Mouse (Mus musculus) forebrain, embryonic 10.5 days (tissue): ENCODE results near the gene Olfr1160. TPM values are rescaled to one million over a fixed set of nuclear protein-coding genes. Genes with fewer than 3 reads are reported as not detected.
"Not testable (repeated sequence)": the region's sequence is repeated elsewhere in the genome, so short reads cannot be mapped to it uniquely, and the experiment has no call there.

ENCODE experiments used
- DNase-seq: peaks from one replicate; pipeline ENCODE4 v3.0.0-alpha.2; 2017; ENCODE audit warnings: low spot score; ENCODE audit errors: extremely low spot score
- H3K27ac ChIP-seq: fragments of 300-500 bp; sonication (generic); 2 replicates; pipeline ENCODE4 v1.5.1; 2016; ENCODE audit warnings: mild to moderate bottlenecking
- H3K27me3 ChIP-seq: fragments of 300-500 bp; sonication (generic); 2 replicates; pipeline ENCODE4 v1.6.1; 2016; ENCODE audit warnings: mild to moderate bottlenecking; ENCODE audit not compliant: poor library complexity, severe bottlenecking
- H3K36me3 ChIP-seq: fragments of 300-500 bp; sonication (generic); replicated peaks from 2 replicates; pipeline ENCODE4 v1.6.1; 2016; ENCODE audit warnings: mild to moderate bottlenecking, moderate library complexity
- H3K4me1 ChIP-seq: fragments of 300-500 bp; sonication (generic); 2 replicates; pipeline ENCODE4 v1.6.1; 2016
- H3K4me3 ChIP-seq: fragments of 300-500 bp; sonication (generic); 2 replicates; pipeline ENCODE4 v1.5.1; 2016; ENCODE audit warnings: mild to moderate bottlenecking, moderate library complexity
- H3K9me3 ChIP-seq: fragments of 300-500 bp; sonication (generic); 2 replicates; pipeline ENCODE4 v1.6.1; 2016; ENCODE audit warnings: mild to moderate bottlenecking, moderate library complexity
- WGBS: fragments of 180-500 bp; shearing (Covaris S2); methylation state at CpG from one replicate; pipeline ENCODE4 v1.1.7; 2016; 5-methylcytosine and 5-hydroxymethylcytosine counted together
- polyA plus RNA-seq: library from polyadenylated mRNA; unstranded; fragments of >200 nt; fragmentation: Nextera tagmentation; extraction: Ambion mirVana; gene quantifications from 2 replicates; pipeline ENCODE4 v1.2.1, GENCODE M21; 2016

Olfr1160 gene
- polyA plus RNA-seq, result not detected in 2 replicates

DNA sequence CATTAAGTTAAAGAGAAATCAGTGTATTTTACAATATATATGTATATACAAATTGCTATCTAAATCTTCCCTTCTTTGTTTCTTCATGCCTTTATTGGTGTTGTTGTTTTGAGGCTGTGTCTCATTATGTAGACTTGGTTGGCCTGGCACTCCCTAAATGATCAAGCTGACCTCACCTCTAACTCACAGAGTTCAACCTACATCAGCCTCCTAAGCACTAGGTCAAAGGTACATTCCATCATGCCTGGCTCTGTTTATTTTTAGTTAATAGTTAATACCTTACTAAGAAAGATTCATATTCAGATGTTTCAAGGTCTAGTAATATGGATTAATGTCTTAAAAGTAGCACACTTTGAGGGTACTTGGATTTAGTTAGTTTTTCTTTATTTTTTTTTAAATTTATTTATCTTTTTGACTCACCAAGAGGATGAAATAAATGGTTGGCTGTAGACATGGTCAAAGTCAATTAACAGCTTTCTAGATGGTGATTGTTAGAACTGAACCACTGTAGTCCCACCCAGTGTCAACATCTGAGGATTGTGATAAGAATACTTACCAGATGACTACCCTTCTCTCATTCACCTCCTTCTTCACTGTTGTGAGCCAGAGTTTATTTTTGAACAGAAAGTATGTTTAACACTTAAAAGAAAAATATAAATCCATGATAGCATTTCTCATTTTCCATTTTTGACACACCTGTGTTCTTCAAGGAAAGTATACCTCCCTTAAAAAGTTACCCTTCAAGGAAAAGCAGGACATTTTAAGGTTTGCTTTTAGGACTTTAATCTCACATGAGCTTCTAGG, at the start of gene Olfr1160:
Olfr1160 (minus strand) TSS at position 754 of the 804 bp plus-strand sequence.
- Histone ChIP-seq H3K4me3 (no peak within 1 kb of the TSS), H3K36me3 (no peaks in the 10 kb centered on the region), H3K27ac (no peak within 1 kb of the TSS), H3K9me3 (no peaks in the 10 kb centered on the region), H3K27me3 (no peaks in the 10 kb centered on the region), H3K4me1 (no peaks in the 10 kb centered on the region)
- no peak for DNase-seq

DNA sequence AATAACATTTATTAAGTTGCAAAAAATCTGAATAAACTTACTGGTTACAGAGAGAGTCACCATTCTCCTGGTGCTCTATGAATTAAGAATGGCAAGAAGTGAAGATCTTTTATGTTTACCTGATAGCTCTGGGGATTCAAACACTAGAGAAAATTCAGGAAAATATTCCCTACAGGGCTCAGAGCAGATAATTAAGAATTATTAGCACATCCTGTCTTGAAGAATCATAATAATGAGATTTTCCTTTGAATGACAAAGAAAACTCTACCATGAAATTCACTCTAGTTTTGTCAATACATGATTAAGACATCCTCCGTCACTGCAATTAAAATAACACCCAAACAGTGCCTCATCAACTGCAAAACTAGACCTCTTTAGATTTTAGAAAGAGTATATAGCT, 43.0 kb upstream of the Olfr1160 start, which contains the start of gene Olfr1162:
Olfr1162 (minus strand) TSS at position 101 of the 400 bp plus-strand sequence.
- no peaks in the 10 kb centered on the region for H3K27me3 ChIP-seq
- H3K4me1 ChIP-seq, result no peaks in the 10 kb centered on the region
- 93% methylated on average over 1 of the region's 1 CpGs for WGBS
- H3K27ac ChIP-seq, result no peak within 1 kb of the TSS
- H3K9me3 ChIP-seq, result no peaks in the 10 kb centered on the region
- H3K36me3 ChIP-seq, result no peaks in the 10 kb centered on the region
- H3K4me3 ChIP-seq, result no peak within 1 kb of the TSS
- DNase-seq, result no peak

DNA sequence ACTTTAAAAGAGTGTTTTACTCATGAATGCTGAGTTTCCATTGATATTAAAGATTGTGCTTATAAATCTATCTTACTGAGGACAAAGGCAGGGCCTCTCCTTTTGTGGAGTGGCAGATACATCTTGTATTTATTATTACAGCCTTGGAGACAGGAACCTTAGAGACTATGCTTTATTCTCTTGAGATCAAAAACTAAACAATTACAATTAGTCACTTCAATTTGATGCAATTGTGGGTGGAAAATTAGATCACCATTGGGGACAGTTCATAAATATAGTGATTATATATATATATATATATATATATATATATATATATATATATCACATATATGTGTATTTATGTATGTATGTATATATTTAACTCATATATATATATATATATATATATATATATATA, 29.5 kb upstream of the Olfr1160 start, which contains the start of gene Olfr73:
Olfr73 (minus strand) TSS at position 101 of the 400 bp plus-strand sequence.
- Histone ChIP-seq H3K36me3 (no peaks in the 10 kb centered on the region), H3K4me3 (no peak within 1 kb of the TSS), H3K4me1 (no peaks in the 10 kb centered on the region), H3K27ac (no peak within 1 kb of the TSS), H3K27me3 (no peaks in the 10 kb centered on the region), H3K9me3 (no peaks in the 10 kb centered on the region)
- DNase-seq, result no peak

DNA sequence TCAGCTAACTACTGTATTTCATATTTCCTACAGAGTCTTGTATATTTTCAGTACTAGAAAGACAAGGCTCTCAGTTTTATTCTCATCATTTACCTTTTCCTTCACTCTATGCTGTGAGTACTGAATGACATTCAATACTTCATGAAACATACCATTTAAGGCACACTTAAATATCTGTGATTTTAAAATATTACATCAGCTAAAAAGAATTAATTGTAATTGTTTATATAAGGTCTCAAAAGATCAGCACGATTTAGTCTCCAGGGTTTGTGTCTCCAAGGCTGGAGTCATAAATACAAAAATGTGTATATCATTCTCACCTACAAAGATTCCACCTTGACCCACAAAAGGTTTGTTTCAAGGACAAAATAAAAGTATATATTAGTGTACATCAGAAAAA, 14.4 kb upstream of the Olfr1160 start, which contains the start of gene Olfr1161:
Olfr1161 (plus strand) TSS at position 301 of the 400 bp plus-strand sequence.
- not testable (repeated sequence) for DNase-seq, H3K9me3 ChIP-seq, H3K36me3 ChIP-seq, H3K27ac ChIP-seq, H3K4me1 ChIP-seq, H3K27me3 ChIP-seq, H3K4me3 ChIP-seq
- 88% methylated on average over 1 of the region's 1 CpGs for WGBS

DNA sequence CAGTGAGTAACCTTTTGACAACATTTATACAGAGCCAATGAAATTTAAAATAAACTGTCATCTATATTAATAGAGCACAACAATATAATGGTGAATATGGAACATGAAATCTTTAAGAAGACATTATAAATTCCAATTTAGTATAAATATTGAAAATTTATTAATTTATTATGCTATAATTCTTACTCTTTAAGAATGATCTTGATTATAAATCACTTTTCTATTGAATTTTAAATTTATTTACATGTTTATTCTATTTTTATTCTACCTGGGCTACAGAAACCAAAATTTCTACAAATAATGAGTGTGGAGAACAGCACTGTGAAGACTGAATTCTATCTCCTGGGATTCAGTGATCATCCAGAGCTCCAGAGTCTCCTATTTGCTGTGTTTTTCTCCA, 18.3 kb downstream of the Olfr1160 start, which contains the start of gene Olfr1158:
Olfr1158 (plus strand) TSS at position 301 of the 400 bp plus-strand sequence.
- no peaks in the 10 kb centered on the region for H3K4me1 ChIP-seq
- H3K27ac ChIP-seq, result no peak within 1 kb of the TSS
- no peaks in the 10 kb centered on the region for H3K27me3 ChIP-seq
- no peaks in the 10 kb centered on the region for H3K36me3 ChIP-seq
- H3K4me3 ChIP-seq, result no peak within 1 kb of the TSS
- no peak for DNase-seq
- H3K9me3 ChIP-seq, result no peaks in the 10 kb centered on the region

DNA sequence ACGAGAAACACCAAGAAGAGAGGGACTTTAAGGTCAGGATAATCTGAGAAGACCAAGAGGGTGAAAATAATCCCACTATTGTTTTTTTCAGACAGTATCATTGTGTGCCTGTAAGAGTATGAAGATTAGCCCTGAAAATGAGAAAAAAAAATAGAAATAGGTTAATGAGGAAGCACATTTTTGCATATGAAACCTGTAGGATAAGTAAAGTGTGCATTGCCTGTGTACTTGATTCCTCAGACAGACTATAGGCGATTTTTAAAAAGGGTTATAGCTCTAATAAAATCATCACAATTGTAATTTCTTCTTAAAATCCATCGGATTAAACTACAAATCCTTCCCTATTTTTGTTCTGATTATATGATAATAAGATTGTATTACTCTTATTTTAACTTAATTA, 33.5 kb downstream of the Olfr1160 start, which contains the start of gene Olfr74:
Olfr74 (minus strand) TSS at position 101 of the 400 bp plus-strand sequence.
- Histone ChIP-seq H3K27me3 (no peaks in the 10 kb centered on the region), H3K36me3 (no peaks in the 10 kb centered on the region)
- 84% methylated on average over 3 of the region's 3 CpGs for WGBS

DNA sequence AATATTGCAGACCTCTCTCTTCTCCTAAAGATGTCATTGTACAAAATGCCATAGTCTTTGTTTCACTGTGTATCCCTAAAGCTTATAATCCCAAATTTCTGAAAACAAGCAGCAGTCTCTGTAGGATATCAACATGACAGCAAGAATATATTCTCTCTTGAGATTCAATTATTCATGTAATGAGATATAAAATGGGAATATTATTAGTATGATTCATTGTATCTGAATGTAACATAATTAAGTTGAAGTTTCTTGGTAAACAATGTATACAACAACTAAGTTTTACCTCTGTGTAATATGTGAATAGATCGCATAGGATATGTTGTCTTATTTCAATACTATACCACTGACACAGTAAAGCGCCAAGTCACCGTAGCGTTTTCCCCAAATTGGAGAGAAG, 39.9 kb downstream of the Olfr1160 start, which contains the start of gene Olfr1157:
Olfr1157 (minus strand) TSS at position 101 of the 400 bp plus-strand sequence.
- Histone ChIP-seq H3K36me3 (no peaks in the 10 kb centered on the region), H3K4me3 (no peak within 1 kb of the TSS), H3K27me3 (no peaks in the 10 kb centered on the region), H3K27ac (no peak within 1 kb of the TSS), H3K9me3 (no peaks in the 10 kb centered on the region), H3K4me1 (no peaks in the 10 kb centered on the region)
- no peak for DNase-seq
- WGBS, result 98% methylated on average over 4 of the region's 4 CpGs

More for the DNA sequence above, 33.5 kb downstream of the Olfr1160 start, which contains the start of gene Olfr74:
- Histone ChIP-seq H3K4me3 (no peak within 1 kb of the TSS), H3K9me3 (no peaks in the 10 kb centered on the region), H3K27ac (no peak within 1 kb of the TSS), H3K4me1 (no peaks in the 10 kb centered on the region)
- DNase-seq, result no peak

DNA sequence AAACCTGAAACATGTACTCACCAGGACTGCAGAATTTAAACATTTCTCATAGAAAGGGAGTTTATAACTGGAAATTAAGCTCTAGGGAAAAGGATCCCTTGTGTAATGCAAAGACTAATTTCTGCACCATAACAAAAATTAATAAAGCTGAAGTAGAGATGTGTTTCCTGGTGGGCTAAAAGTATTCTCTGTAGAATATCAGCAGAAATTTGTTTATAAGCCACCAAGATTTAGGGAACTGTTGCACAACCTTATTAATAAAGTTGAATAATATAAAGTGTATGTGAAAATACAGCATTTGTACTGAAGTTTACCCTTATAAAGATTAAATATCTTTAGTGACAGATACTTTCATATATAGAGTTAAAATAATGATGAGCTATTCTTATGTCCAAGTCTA, 55.1 kb downstream of the Olfr1160 start, which contains the start of gene Olfr1156:
Olfr1156 (minus strand) TSS at position 101 of the 400 bp plus-strand sequence.
- Histone ChIP-seq H3K9me3 (no peaks in the 10 kb centered on the region), H3K4me3 (no peak within 1 kb of the TSS), H3K36me3 (no peaks in the 10 kb centered on the region), H3K27ac (no peak within 1 kb of the TSS), H3K27me3 (no peaks in the 10 kb centered on the region), H3K4me1 (no peaks in the 10 kb centered on the region)
- no peak for DNase-seq

Other genes with a start within 250 kb of the Olfr1160 start
- gene Olfr152, start 228.8 kb downstream of the Olfr1160 start, polyA plus RNA-seq, result not detected in 2 replicates
- gene Olfr1143, start 207.7 kb downstream of the Olfr1160 start, polyA plus RNA-seq, result not detected in 2 replicates
- gene Olfr1145, start 198.4 kb downstream of the Olfr1160 start, polyA plus RNA-seq, result not detected in 2 replicates
- gene Olfr1148, start 177.7 kb downstream of the Olfr1160 start, polyA plus RNA-seq, result not detected in 2 replicates
- not detected in 2 replicates for gene Olfr1150-ps1, start 164.3 kb downstream of the Olfr1160 start, polyA plus RNA-seq
- gene Olfr1151, start 152.4 kb downstream of the Olfr1160 start, polyA plus RNA-seq, result not detected in 2 replicates
- not detected in 2 replicates for gene Olfr1152, start 141.8 kb downstream of the Olfr1160 start, polyA plus RNA-seq
- gene Olfr1153, start 113.3 kb downstream of the Olfr1160 start, polyA plus RNA-seq, result not detected in 2 replicates
- not detected in 2 replicates for gene Olfr1154, start 103.1 kb downstream of the Olfr1160 start, polyA plus RNA-seq
- not detected in 2 replicates for gene Olfr1155, start 63.1 kb downstream of the Olfr1160 start, polyA plus RNA-seq
- not detected in 2 replicates for gene Olfr1156, start 55.2 kb downstream of the Olfr1160 start, polyA plus RNA-seq
- gene Olfr1157, start 40.0 kb downstream of the Olfr1160 start, polyA plus RNA-seq, result not detected in 2 replicates
- not detected in 2 replicates for gene Olfr74, start 33.6 kb downstream of the Olfr1160 start, polyA plus RNA-seq
- not detected in 2 replicates for gene Olfr1158, start 18.2 kb downstream of the Olfr1160 start, polyA plus RNA-seq
- not detected in 2 replicates for gene Olfr1161, start 14.5 kb upstream of the Olfr1160 start, polyA plus RNA-seq
- gene Olfr73, start 29.4 kb upstream of the Olfr1160 start, polyA plus RNA-seq, result not detected in 2 replicates
- not detected in 2 replicates for gene Olfr1162, start 42.9 kb upstream of the Olfr1160 start, polyA plus RNA-seq
- not detected in 2 replicates for gene Olfr1163, start 63.6 kb upstream of the Olfr1160 start, polyA plus RNA-seq
- gene Olfr1164, start 85.7 kb upstream of the Olfr1160 start, polyA plus RNA-seq, result not detected in 2 replicates
- gene Olfr1166, start 120.0 kb upstream of the Olfr1160 start, polyA plus RNA-seq, result not detected in 2 replicates
- not detected in 2 replicates for gene Olfr1167, start 146.9 kb upstream of the Olfr1160 start, polyA plus RNA-seq
- not detected in 2 replicates for gene Olfr1168, start 173.6 kb upstream of the Olfr1160 start, polyA plus RNA-seq
- gene Olfr1170, start 220.1 kb upstream of the Olfr1160 start, polyA plus RNA-seq, result not detected in 2 replicates